Mouse (Mus musculus) brain, embryonic 14.5 days (tissue): ENCODE data around the gene Oaz2. TPM values are rescaled to one million over a fixed set of nuclear protein-coding genes. Genes with fewer than 3 reads are reported as not detected.
"Not testable (repeated sequence)": the region's sequence is repeated elsewhere in the genome, so short reads cannot be mapped to it uniquely, and the experiment has no call there.

ENCODE experiments used
- DNase-seq: peaks from one replicate; pipeline ENCODE4 v3.0.0-alpha.2; 2011; ENCODE audit warnings: low read depth
- CTCF ChIP-seq: fragments of 200-500 bp; IDR thresholded peaks from 2 replicates; pipeline ENCODE4 v1.5.1; 2012; ENCODE audit warnings: inconsistent platforms, mild to moderate bottlenecking, moderate library complexity, borderline replicate concordance; ENCODE audit not compliant: insufficient read depth, insufficient read length; ENCODE audit errors: extremely low read depth
- POLR2A ChIP-seq: fragments of 200-500 bp; IDR thresholded peaks from 2 replicates; pipeline ENCODE4 v1.6.1; 2012; ENCODE audit warnings: mild to moderate bottlenecking, inconsistent platforms, borderline replicate concordance; ENCODE audit not compliant: poor library complexity, insufficient read depth, insufficient read length, severe bottlenecking; ENCODE audit errors: extremely low read depth
- polyA plus RNA-seq: library from polyadenylated mRNA; depleted of rRNA; stranded (reverse); fragments of >200 nt; gene quantifications from 2 replicates; pipeline ENCODE4 v1.2.3, GENCODE M21; 2012

The Oaz2 gene
- polyA plus RNA-seq, 1 experiment: 216 TPM

DNA sequence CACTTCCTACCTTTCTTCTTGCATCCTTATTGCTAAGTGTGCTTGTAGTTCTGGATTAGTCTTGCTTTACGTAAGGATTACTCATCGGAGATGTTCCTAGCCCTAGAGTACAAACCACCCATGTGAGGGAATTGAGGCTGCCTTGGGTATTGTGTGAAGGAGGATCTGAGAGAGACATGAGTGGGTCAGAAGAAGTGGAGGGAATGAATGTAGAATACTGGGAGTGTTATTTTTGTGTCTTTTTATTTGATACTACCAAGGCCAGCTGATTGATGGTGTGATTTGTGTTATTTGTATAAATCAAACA is 13.8 kb downstream of the Oaz2 start:
- DNase-seq: no peak
- no peak for TF ChIP-seq POLR2A
- TF ChIP-seq CTCF: no peak

DNA sequence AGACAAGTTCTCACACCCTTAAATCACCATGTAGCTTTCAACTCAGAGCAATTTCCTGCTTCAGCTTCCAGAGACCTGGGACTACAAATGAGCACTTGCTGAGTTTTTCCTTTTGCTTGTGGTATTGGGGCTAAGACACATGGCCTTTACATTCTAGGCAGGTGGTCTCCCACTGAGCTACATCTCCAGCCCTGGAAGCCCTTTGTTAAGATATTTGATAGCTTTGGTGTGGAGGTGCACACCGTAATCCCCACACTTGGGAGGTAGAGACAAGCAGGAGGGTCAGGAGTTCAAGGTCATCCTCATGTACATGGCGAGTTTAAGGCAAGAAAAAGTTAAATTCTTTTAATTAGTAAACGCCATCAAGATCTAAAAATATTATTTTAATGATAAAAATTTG is 14.4 kb downstream of the Oaz2 start:
- no peak for DNase-seq

DNA sequence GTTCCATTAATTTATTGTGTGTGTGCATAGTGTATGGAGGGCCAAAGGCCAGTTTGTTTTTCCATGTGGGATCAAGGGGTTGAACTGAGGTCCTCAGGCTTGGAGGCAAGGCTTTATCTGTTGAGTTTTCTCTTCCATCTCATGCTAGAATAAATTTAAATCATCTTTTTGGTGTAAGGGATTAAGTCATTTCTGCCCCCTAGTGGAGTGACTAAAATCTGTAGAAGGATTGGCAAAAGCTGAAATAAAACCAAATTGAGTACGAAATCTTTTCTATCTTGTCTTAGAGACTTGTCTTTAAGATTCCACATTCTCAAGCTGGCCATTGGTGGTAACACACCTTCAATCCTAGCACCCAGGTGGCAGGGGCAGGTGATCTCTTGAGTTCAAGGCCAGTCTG is 15.2 kb downstream of the Oaz2 start:
- TF ChIP-seq POLR2A: no peak
- TF ChIP-seq CTCF: peak; percentile 16; the same call in 1 of the 2 replicates
- DNase-seq: peak; percentile 53

More for the DNA sequence above, 14.4 kb downstream of the Oaz2 start:
- TF ChIP-seq POLR2A (no peak), CTCF (no peak)

GRCm38 (mm10) chr9:65684704-65685103 is 16.9 kb downstream of the Oaz2 start:
- TF ChIP-seq POLR2A (no peak), CTCF (no peak)

GRCm38 (mm10) chr9:65689869-65690268 is 22.1 kb downstream of the Oaz2 start:
- DNase-seq: not testable (repeated sequence)

More at GRCm38 (mm10) chr9:65684704-65685103, 16.9 kb downstream of the Oaz2 start:
- no peak for DNase-seq

DNA sequence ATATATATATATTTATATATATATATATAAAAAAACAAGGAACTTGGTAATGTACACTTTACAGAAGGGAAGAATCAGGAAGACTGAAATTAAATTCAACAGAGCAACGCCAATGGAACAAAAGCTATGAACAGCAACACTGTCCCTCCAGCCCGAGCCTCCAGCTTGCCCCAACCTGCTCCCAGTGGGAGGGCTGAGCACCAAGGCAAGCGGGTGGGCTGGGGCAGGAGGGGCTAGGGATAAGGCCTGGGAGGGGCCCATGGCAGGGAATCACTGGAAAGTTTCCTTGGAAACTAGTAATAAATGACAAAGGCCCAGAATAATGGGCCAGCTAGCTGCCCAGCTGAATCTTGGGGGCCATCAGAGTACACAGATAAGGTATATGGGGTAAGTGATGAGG is 24.7 kb downstream of the Oaz2 start:
- peak; percentile 22 for DNase-seq
- no peak for TF ChIP-seq POLR2A
- TF ChIP-seq CTCF: no peak

- DNase-seq: peak; percentile 57
- TF ChIP-seq POLR2A (no peak), CTCF (no peak)
Observed at GRCm38 (mm10) chr9:65692959-65693603, 25.3 kb downstream of the Oaz2 start.

- TF ChIP-seq CTCF: peak; percentile 49; the same call in 1 of the 2 replicates
- TF ChIP-seq POLR2A: no peak
- peak; percentile 83 for DNase-seq
Observed at GRCm38 (mm10) chr9:65695646-65696045, 27.8 kb downstream of the Oaz2 start.

- peak; percentile 53 for DNase-seq
- TF ChIP-seq POLR2A: no peak
- no peak for TF ChIP-seq CTCF
Observed at GRCm38 (mm10) chr9:65696337-65696736, 28.5 kb downstream of the Oaz2 start.

DNA sequence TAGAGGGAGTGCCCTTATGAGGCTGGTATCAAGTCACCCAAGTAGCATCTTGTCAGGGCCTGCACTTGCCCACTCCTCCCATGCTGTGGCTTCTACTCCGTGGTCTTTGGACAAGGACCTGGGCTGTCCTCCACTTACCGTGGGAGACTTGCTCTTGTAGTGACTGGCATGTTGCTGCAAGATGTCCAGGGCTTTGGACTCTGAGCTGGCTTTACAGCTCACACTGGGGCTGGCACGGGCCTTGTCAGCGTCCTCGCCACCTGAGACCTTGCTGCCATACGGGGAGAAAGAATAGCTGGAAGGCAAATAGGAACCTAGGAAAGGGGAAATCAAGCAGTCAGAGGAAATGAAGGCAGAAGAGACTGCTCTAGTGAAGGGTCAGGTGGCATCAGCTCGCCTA is 29.6 kb downstream of the Oaz2 start:
- no peak for TF ChIP-seq CTCF
- TF ChIP-seq POLR2A: no peak
- DNase-seq: no peak

DNA sequence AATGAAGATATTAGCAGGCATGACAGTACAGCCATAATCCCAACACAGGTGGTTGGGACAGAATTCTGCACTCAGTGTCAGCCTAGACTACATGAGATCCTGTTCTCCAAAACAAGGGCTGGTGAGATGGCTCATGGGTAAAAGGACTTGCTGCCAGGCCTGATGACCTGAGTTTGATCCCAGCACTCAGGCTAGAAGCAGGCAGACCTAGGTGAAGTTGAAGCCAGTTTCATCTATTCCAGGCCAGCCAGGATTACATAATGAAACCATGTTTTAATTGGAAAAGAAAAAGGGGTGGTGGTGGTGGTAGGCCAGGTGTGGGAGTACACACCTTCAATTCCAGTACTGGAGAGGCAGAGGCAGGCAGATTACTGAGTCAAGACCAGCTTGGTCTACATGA is 30.2 kb downstream of the Oaz2 start:
- no peak for DNase-seq
- TF ChIP-seq CTCF: no peak
- no peak for TF ChIP-seq POLR2A

GRCm38 (mm10) chr9:65700504-65700903 is 32.7 kb downstream of the Oaz2 start:
- TF ChIP-seq CTCF (no peak), POLR2A (no peak)
- DNase-seq: no peak
